Mouse (Mus musculus) MEL (cell line): ENCODE measurements at regions not wholly inside any gene's neighbourhood (a gene's known extent, or its start where the extent isn't known, plus 50 kb on each side); places are given as distances from the start of the nearest gene placed in this dataset.

ENCODE experiments used
- DNase-seq: peaks from one replicate; pipeline ENCODE4 v3.0.0; 2011; ENCODE audit warnings: low read depth, low spot score
- H3K27ac ChIP-seq: 2 replicates; pipeline ENCODE4 v1.5.1; 2012; ENCODE audit warnings: low read depth, mild to moderate bottlenecking, control low read depth, low read length, moderate library complexity; ENCODE audit not compliant: control insufficient read depth
- H3K27me3 ChIP-seq, 2 experiments: fragments of 150-350 bp in 1 of 2; sonication (generic) in 1 of 2; 2 replicates each; pipeline ENCODE4 v1.6.1; 2012; ENCODE audit warnings: low read length in 2 of 2, mild to moderate bottlenecking in 2 of 2, improper control_type of control experiment in 1 of 2, moderate library complexity in 1 of 2; ENCODE audit not compliant: insufficient read depth in 2 of 2, control insufficient read depth in 1 of 2
- H3K36me3 ChIP-seq, 2 experiments: 2 replicates each; pipeline ENCODE4 v1.6.1; 2012 to 2014; ENCODE audit warnings: low read length in 2 of 2, improper control_type of control experiment in 1 of 2, inconsistent platforms in 1 of 2, mild to moderate bottlenecking in 1 of 2; ENCODE audit not compliant: insufficient read depth in 2 of 2, control insufficient read depth in 1 of 2
- H3K4me1 ChIP-seq, 2 experiments: fragments of 150-350 bp in 1 of 2; sonication (generic) in 1 of 2; 2 replicates each; pipeline ENCODE4 v1.6.1; 2012; ENCODE audit warnings: low read length in 2 of 2, improper control_type of control experiment in 1 of 2, mild to moderate bottlenecking in 1 of 2; ENCODE audit not compliant: insufficient read depth in 2 of 2, control insufficient read depth in 1 of 2
- H3K4me3 ChIP-seq, 2 experiments: fragments of 150-350 bp in 1 of 2; sonication (generic) in 1 of 2; 2 replicates each; pipeline ENCODE4 v1.5.1; 2012; ENCODE audit warnings: low read depth in 2 of 2, low read length in 2 of 2, mild to moderate bottlenecking in 2 of 2, moderate library complexity in 2 of 2, control low read depth in 1 of 2, improper control_type of control experiment in 1 of 2; ENCODE audit not compliant: control insufficient read depth in 1 of 2, insufficient read depth in 1 of 2
- H3K79me2 ChIP-seq: 2 replicates; pipeline ENCODE4 v1.6.1; 2012; ENCODE audit warnings: mild to moderate bottlenecking, low read length, moderate library complexity; ENCODE audit not compliant: control insufficient read depth, poor library complexity, insufficient read depth
- H3K9ac ChIP-seq: 2 replicates; pipeline ENCODE4 v1.6.1; 2012; ENCODE audit warnings: low read depth, mild to moderate bottlenecking, control low read depth, low read length, moderate library complexity; ENCODE audit not compliant: control insufficient read depth, poor library complexity, severe bottlenecking
- H3K9me3 ChIP-seq: fragments of 150-350 bp; sonication (generic); replicated peaks from 2 replicates; pipeline ENCODE4 v1.6.1; 2012; ENCODE audit warnings: mild to moderate bottlenecking, low read length, improper control_type of control experiment, moderate library complexity; ENCODE audit not compliant: insufficient read depth
- CHD1 ChIP-seq: IDR thresholded peaks from 2 replicates; pipeline ENCODE4 v1.6.1; 2012; ENCODE audit warnings: low read depth, mild to moderate bottlenecking, inconsistent platforms, low read length, improper control_type of control experiment
- E2F4 ChIP-seq: IDR thresholded peaks from 2 replicates; pipeline ENCODE4 v1.6.1; 2011; ENCODE audit warnings: low read depth, low read length, improper control_type of control experiment, borderline replicate concordance
- ELF1 ChIP-seq: IDR thresholded peaks from 2 replicates; pipeline ENCODE4 v1.6.1; 2014; ENCODE audit warnings: low read depth, mild to moderate bottlenecking, inconsistent platforms, low read length, improper control_type of control experiment, moderate library complexity
- EP300 ChIP-seq, 2 experiments: IDR thresholded peaks; 2 replicates each; pipeline ENCODE4 v1.6.1; 2011; ENCODE audit warnings: improper control_type of control experiment in 2 of 2, low read length in 2 of 2, low read depth in 1 of 2, mild to moderate bottlenecking in 1 of 2
- ETS1 ChIP-seq: IDR thresholded peaks from 2 replicates; pipeline ENCODE4 v1.6.1; 2012; ENCODE audit warnings: low read depth, mild to moderate bottlenecking, inconsistent platforms, low read length, improper control_type of control experiment, moderate library complexity
- GABPA ChIP-seq: IDR thresholded peaks from 2 replicates; pipeline ENCODE4 v1.6.1; 2012; ENCODE audit warnings: low read depth, mild to moderate bottlenecking, inconsistent platforms, low read length, improper control_type of control experiment, moderate library complexity
- GATA1 ChIP-seq: IDR thresholded peaks from 2 replicates; pipeline ENCODE4 v1.6.1; 2011; ENCODE audit warnings: low read depth, low read length, improper control_type of control experiment
- HCFC1 ChIP-seq: IDR thresholded peaks from 2 replicates; pipeline ENCODE4 v1.6.1; 2012; ENCODE audit warnings: low read depth, mild to moderate bottlenecking, inconsistent platforms, low read length, improper control_type of control experiment, moderate library complexity
- JUND ChIP-seq: IDR thresholded peaks from 2 replicates; pipeline ENCODE4 v1.6.1; 2011; ENCODE audit warnings: low read depth, mild to moderate bottlenecking, improper control_type of control experiment, low read length
- MAX ChIP-seq: IDR thresholded peaks from 2 replicates; pipeline ENCODE4 v1.6.1; 2011; ENCODE audit warnings: low read length, improper control_type of control experiment
- MXI1 ChIP-seq: IDR thresholded peaks from 2 replicates; pipeline ENCODE4 v1.6.1; 2011; ENCODE audit warnings: mild to moderate bottlenecking, low read depth, low read length, improper control_type of control experiment
- MYC ChIP-seq: IDR thresholded peaks from 2 replicates; pipeline ENCODE4 v1.6.1; 2011; ENCODE audit warnings: low read depth, mild to moderate bottlenecking, low read length, improper control_type of control experiment, moderate library complexity
- NELFE ChIP-seq: IDR thresholded peaks from 2 replicates; pipeline ENCODE4 v1.6.1; 2011; ENCODE audit warnings: low read depth, low read length, improper control_type of control experiment
- NRF1 ChIP-seq: IDR thresholded peaks from 2 replicates; pipeline ENCODE4 v1.6.1; 2014; ENCODE audit warnings: low read depth, mild to moderate bottlenecking, inconsistent platforms, low read length, improper control_type of control experiment, moderate library complexity; ENCODE audit not compliant: poor library complexity, insufficient read depth, severe bottlenecking
- POLR2AphosphoS2 ChIP-seq: IDR thresholded peaks from 2 replicates; pipeline ENCODE4 v1.6.1; 2011; ENCODE audit warnings: low read length, improper control_type of control experiment
- RAD21 ChIP-seq: IDR thresholded peaks from 2 replicates; pipeline ENCODE4 v1.6.1; 2011; ENCODE audit warnings: mild to moderate bottlenecking, low read depth, low read length, improper control_type of control experiment
- RCOR1 ChIP-seq: IDR thresholded peaks from 2 replicates; pipeline ENCODE4 v1.6.1; 2012; ENCODE audit warnings: low read depth, mild to moderate bottlenecking, inconsistent platforms, low read length, improper control_type of control experiment
- TAL1 ChIP-seq: IDR thresholded peaks from 2 replicates; pipeline ENCODE4 v1.6.1; 2012; ENCODE audit warnings: mild to moderate bottlenecking, inconsistent platforms, low read length, moderate library complexity, mixed read lengths
- TBP ChIP-seq: IDR thresholded peaks from 2 replicates; pipeline ENCODE4 v1.8.0; 2011; ENCODE audit warnings: low read depth, low read length, improper control_type of control experiment
- USF2 ChIP-seq, 2 experiments: IDR thresholded peaks; 2 replicates each; pipeline ENCODE4 v1.6.1; 2011 to 2012; ENCODE audit warnings: improper control_type of control experiment in 2 of 2, low read length in 2 of 2, borderline replicate concordance in 1 of 2, inconsistent platforms in 1 of 2, low read depth in 1 of 2, mild to moderate bottlenecking in 1 of 2; ENCODE audit not compliant: insufficient read depth in 1 of 2
- ZC3H11A ChIP-seq: IDR thresholded peaks from 2 replicates; pipeline ENCODE4 v1.6.1; 2012; ENCODE audit warnings: low read depth, mild to moderate bottlenecking, inconsistent platforms, low read length, improper control_type of control experiment
- ZKSCAN1 ChIP-seq: IDR thresholded peaks from 2 replicates; pipeline ENCODE4 v1.6.1; 2012; ENCODE audit warnings: low read depth, mild to moderate bottlenecking, inconsistent platforms, low read length, improper control_type of control experiment, moderate library complexity

DNA sequence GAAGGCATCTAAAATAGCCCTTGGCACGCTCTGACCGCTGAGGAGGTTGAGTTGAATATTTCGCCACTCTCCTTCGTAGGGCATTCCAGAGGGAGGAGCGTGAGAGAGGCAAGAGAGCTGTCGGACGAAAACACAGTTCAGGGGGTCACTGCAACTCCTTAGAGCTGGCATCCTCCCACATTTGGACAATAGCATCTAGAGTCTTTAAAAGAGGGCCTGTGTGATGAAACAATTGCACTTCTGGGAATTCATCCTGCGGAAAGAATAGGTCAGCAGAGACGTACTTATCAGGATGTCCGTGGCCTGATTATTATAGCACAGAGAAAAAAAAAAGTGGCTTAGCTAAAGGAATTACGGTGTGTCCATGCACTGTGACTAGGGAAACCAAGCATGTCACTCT is 156.8 kb downstream of the Efnb1 start:
- H3K4me3 ChIP-seq: no peak overlapping the region
- no peak overlapping the region for H3K9ac ChIP-seq
- no peaks in the 10 kb centered on the region for H3K4me1 ChIP-seq
- H3K27me3 ChIP-seq: no peaks in the 10 kb centered on the region; a peak in 1 of 4 replicates
- no peaks in the 10 kb centered on the region for H3K9me3 ChIP-seq
- H3K36me3 ChIP-seq: no peaks in the 10 kb centered on the region
- TF ChIP-seq TBP (no peak), MXI1 (no peak), RAD21 (no peak), ELF1 (no peak), MYC (no peak)
- H3K79me2 ChIP-seq: no peaks in the 10 kb centered on the region
- H3K27ac ChIP-seq: no peak overlapping the region
- DNase-seq: no peak

DNA sequence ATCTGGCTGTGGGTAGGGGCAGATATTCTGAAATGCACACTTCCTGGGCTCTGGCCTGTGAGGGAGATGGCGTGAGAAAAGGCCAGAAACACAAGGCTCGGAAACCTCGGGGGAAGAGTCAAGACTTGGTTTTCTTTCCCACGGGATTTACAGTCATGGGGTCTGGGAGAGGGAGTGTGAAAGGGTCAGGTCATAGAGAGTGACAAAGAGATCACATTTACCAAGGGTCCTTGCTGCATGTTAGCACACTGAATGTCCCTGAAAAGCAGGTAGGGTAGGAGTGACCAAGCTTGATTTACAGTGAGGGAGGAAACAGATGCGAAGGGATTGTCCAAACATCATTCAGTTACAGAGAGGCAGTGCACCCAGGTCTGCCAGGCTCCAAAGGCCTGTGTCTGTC is 156.0 kb downstream of the Efnb1 start:
- DNase-seq: no peak

DNA sequence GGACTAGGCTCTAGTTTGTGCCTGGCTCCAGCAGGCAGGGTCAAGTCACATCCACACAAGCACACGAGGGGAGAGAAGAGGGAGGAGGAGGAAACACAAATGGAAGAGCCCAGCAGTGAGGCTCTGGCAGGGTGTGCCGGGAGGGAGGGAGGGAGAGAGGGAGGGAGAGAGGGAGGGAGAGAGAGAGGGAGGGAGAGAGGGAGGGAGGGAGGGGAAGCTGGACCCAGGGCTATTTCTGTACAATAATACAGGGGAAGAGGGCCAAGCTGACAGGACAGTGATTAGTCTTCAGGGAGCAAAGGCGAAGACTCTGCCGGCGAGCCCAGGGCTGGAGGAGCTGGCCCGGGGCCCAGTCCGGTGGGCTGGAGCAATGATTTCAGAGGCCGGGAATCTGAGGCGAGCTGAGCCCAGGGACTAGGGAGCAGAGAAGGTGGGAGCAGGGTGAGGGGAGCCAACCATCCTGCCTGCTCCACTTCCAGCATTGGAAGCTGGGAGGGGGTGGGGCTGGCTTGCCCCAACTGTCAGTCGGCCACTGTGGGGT is 155.6 kb downstream of the Efnb1 start:
- TF ChIP-seq ZKSCAN1 (no peak), RCOR1 (no peak), ELF1 (no peak), EP300 (IDR thresholded peaks at IDR 0.05; ENCODE audit: low read depth in 1 of 2, low read length in 2 of 2) (no peak), CHD1 (no peak), GATA1 (no peak), ZC3H11A (no peak), E2F4 (no peak), NELFE (no peak), MAX (no peak), HCFC1 (no peak), GABPA (no peak), RAD21 (no peak), NRF1 (no peak), MXI1 (no peak), MYC (no peak)
- Histone ChIP-seq H3K36me3 (no peaks in the 10 kb centered on the region), H3K27me3 (no peaks in the 10 kb centered on the region; a peak in 1 of 4 replicates), H3K4me3 (no peak overlapping the region), H3K9me3 (no peaks in the 10 kb centered on the region), H3K4me1 (no peaks in the 10 kb centered on the region), H3K9ac (no peak overlapping the region), H3K79me2 (no peaks in the 10 kb centered on the region), H3K27ac (no peak overlapping the region)
- DNase-seq: no peak

More for the DNA sequence above, 156.0 kb downstream of the Efnb1 start:
- no peaks in the 10 kb centered on the region; a peak in 1 of 4 replicates for H3K27me3 ChIP-seq
- no peak for TF ChIP-seq HCFC1
- TF ChIP-seq TAL1: no peak
- TF ChIP-seq JUND: no peak
- no peak for TF ChIP-seq GATA1
- TF ChIP-seq POLR2AphosphoS2: no peak
- TF ChIP-seq ETS1: no peak
- no peak for TF ChIP-seq ZC3H11A
- no peak for TF ChIP-seq USF2 (IDR thresholded peaks at IDR 0.05; ENCODE audit: borderline replicate concordance in 1 of 2, insufficient read depth in 1 of 2, low read depth in 1 of 2, low read length in 2 of 2)
- no peaks in the 10 kb centered on the region for H3K4me1 ChIP-seq
- H3K9me3 ChIP-seq: no peaks in the 10 kb centered on the region
- no peaks in the 10 kb centered on the region for H3K79me2 ChIP-seq
- no peak overlapping the region for H3K4me3 ChIP-seq
- H3K9ac ChIP-seq: no peak overlapping the region
- H3K27ac ChIP-seq: no peak overlapping the region
- H3K36me3 ChIP-seq: no peaks in the 10 kb centered on the region
